Mouse (Mus musculus) mouse trophoblast stem cell (cell line): ENCODE results near the gene Prnd.

Source experiments
- in situ Hi-C, 2 experiments: fragments of 300-500 bp; cut with MseI, MboI; formaldehyde crosslinking; loops; 2 replicates in 1 of 2; 3 replicates in 1 of 2; pipeline ENCODE4 v1.15.1; 2025

Gene Prnd

DNA sequence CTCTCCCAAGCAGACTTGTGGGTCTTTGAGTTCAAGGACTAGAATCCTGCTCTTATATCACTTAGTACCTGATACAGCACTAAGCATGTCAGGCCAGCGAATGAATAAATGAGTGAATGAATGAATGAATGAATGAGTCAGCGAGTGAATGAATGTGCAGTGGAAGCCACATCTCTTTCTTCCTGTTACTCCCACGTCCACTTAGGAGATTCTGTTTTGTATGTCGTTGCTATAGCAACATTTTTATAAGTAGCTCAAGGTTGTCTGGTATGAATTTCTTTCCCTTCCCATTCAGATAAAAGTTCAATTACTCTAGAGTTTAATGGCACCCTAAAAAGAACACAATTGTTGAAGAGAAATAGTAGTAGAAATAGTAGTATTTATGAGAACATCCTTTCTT, 20.4 kb downstream of the Prnd start:
- in situ Hi-C loops: no loop called here

DNA sequence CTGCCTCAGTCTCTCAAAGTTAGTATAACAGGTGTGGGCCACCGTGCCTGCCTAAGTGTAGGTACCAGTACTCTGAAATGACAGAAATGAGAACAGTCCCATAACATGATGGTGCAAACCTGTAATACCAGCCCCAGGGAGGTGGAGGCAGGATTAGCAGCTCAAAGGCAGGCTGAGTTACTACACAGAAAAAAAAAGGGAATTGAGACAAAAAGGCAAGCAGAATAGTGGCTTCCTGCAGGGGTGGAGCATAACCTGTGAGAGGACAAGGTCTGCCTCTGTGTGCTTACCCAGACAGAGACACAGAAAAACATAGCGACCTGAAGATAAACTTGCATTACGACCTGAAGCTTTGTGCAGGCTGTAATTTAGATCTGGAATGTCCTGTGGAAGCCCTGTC, 26.0 kb downstream of the Prnd start:
- in situ Hi-C loops: loop anchor here in 1 of 2 experiments (25.0 kb wide), 1 partner anchor 261 kb away; the partner anchor contains the start of gene Tmem230

DNA sequence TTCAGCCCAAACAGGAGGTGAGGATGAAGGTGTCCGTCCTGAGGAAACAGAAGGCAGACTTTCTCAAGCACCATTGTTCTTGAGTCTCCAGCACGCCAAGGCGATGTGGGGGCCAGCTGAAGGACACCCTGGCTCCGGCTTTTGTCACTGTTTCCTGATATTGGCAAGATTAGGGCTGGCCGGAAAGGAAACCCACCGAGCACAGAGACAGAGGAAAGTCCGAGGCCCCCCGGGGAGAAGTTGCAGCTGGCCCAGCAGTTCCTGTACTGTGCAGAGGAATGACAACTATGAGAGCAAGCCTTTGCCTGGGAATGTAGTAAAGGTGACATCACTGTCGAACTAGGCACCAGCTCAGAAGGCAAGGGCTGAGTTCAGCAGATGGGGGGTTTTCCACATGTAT, 30.2 kb downstream of the Prnd start:
- in situ Hi-C loops: loop anchor here (10.0 to 25.0 kb wide), 3 partner anchors 134 to 256 kb away; partner anchors contain the start of gene Tmem230 (in 1 of the 2)

DNA sequence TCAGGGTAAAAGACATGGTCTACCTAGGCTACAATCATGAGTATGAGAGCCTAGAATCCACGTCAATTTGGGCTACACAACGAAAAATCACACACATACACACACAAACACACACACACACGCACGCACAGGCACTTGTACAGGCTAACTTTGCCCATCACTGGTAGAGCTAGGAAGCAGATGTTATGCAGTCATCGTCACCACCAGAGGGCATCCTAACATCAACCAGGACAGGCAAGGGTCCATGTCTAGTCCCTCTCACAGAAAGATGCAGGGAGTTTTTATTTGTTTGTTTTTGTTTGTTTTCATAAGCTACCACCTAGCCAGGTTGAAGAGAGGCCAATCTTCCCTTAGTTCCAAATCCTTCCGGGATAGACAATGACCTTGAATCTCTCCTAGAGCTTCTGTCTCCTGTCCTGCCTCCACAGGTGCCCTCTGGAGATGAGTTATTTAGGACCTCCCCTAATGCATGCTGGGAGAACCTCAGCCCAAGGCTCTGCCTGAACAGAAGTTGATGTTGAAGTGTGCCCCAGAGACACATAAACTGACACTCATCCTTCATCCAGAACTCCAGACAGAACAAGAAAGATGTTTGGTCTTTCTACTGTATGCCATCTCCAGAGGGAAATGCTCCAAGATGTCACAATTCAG, 32.0 kb downstream of the Prnd start:
- in situ Hi-C loops: loop anchor here (10.0 to 25.0 kb wide), 3 partner anchors 132 to 255 kb away; partner anchors contain the start of gene Tmem230 (in 1 of the 2)

DNA sequence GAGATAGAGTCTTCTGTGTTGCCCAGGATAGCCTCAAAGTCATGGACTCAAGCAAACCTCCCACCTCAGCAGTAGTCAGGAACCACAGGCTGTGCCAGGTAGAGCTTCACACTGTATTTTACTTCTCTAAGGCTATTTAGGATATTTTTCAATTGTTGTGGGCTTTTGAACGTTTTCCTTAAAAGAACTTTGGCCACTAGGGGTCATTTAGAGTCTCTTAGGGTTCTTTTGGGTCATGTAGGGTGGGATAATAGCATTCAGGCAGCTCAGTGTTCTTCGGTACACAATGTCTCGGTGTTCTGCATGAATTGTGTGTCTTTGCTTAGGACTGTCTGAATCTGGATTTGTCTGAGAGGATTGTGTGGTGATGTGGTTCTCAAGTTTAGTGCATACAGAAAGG, 37.3 kb downstream of the Prnd start:
- in situ Hi-C loops: loop anchor here (10.0 to 25.0 kb wide), 3 partner anchors 127 to 249 kb away; partner anchors contain the start of gene Tmem230 (in 1 of the 2)

DNA sequence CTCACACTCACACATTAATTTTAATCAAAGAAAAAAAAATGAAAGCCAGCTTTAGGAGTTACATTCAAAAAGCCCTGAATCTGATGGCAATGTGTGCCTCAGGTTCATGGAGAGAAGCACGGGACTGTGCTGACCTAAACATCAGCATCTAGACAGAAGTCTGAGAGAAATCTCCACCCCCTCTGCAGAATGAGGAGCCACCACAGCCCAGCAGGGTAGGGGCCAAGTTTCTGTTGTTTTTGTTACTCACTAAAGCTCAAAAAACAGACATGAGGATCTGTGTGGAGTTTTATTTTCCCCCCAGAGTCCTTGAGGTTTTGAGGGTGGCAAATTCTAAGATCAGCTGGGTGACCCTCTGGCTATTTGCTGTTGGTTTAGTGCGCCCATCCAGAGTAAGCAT, 37.9 kb downstream of the Prnd start:
- in situ Hi-C loops: loop anchor here (10.0 to 25.0 kb wide), 3 partner anchors 126 to 249 kb away; partner anchors contain the start of gene Tmem230 (in 1 of the 2)

DNA sequence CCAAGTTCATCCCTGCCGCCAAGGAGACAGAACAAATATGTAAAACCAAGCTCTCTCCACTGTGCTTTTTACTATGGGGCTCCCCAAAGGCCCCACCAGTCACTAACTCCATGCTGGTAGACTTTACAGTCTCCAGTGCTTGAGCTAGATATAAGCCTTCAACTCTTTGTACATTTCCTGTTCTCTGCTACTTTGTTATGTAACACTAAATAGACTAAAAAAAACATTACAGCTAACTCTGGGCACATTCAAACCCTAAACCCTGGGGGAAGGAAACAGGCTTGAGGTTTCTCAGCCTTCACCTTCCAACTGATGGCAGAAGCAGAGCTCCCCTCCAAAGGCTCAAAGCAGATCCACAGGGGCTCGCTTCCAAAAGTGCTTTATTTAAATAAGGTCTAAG, 41.8 kb downstream of the Prnd start:
- in situ Hi-C loops: loop anchor here in 1 of 2 experiments (25.0 kb wide), 1 partner anchor 245 kb away; the partner anchor contains the start of gene Tmem230

DNA sequence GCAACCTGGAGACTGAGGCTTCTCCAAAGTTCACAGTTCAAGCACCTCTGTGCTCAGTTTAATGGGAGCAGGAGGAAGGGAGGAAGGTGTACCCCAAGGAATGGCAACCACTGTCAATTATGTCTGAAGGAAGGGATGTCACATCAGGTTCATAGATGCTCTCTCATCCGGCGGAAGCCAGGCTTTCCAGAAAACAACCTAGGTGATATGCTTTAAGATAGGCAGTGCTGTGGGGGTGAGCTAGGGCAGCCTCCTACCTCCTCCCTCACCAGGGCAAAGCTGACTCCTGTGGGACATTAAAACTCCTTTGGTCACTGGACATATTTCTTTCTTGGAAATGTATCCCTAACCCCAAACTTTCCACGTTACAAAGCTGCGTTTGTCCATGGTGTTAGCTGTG, 42.5 kb downstream of the Prnd start:
- in situ Hi-C loops: loop anchor here in 1 of 2 experiments (25.0 kb wide), 1 partner anchor 244 kb away; the partner anchor contains the start of gene Tmem230

DNA sequence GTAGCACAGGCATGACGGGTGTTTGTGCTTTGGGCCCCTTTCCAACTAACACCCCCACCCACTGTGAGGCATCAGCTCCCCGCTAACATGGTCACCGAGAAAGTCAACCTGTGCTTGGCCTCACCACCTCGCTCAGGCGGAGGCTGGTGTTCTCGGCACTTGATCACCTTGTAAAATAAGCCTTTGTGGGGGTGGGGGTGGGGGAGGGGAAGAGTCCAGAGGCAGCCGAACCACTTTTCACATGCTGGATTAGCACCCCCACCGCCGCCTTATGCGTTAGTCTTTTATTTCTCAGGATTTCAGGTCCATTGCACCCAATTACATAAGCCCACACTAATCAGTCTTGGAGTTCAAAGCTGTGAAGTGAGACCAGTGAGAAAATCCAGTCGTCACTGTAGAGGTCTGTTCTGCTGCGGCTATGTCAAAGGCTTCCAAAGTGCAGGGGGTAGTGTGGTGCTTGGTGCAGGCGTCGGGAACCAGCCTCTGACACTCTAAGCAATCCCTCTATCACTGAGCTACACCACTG, 43.0 kb downstream of the Prnd start:
- in situ Hi-C loops: loop anchor here in 1 of 2 experiments (25.0 kb wide), 1 partner anchor 244 kb away; the partner anchor contains the start of gene Tmem230

DNA sequence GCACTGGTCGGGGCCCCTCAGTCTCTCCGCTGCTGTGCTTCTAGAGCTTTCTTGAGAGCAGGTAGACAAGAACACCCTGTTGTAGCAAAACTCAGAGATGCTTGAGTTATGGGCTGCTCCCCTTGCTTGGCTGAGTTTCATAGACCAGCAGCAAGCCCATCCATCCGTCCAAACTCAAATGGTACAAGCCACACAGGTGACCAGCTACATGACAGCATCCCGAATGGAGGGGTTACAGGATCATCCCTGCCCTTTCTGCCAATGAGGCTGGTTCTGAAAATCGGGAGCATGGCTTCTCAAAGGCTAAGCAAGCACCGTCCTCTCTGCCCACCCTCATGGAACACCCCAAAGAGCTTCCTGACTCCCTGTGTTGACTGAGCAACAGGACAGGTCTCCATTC, 44.3 kb downstream of the Prnd start:
- in situ Hi-C loops: loop anchor here in 1 of 2 experiments (25.0 kb wide), 1 partner anchor 242 kb away; the partner anchor contains the start of gene Tmem230

DNA sequence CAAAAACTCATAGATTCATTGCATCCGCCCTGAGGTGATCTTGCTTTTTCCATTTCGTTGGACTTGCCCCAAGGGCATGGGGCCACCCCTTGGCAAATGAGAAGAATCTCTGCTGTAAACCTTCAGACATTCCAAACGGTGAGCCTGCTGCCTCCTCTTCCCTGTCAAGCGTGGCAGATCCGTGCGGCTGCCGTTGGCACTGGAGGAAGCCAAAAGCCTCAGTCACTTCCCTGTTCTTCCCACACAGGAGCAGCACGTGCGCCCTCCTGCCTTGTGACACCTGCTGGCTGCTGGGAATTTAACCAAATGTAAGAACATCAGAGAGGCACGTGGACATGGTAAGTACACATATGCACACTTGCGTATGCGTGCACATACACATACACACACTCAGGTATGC, 45.1 kb downstream of the Prnd start:
- in situ Hi-C loops: loop anchor here in 1 of 2 experiments (25.0 kb wide), 1 partner anchor 242 kb away; the partner anchor contains the start of gene Tmem230

DNA sequence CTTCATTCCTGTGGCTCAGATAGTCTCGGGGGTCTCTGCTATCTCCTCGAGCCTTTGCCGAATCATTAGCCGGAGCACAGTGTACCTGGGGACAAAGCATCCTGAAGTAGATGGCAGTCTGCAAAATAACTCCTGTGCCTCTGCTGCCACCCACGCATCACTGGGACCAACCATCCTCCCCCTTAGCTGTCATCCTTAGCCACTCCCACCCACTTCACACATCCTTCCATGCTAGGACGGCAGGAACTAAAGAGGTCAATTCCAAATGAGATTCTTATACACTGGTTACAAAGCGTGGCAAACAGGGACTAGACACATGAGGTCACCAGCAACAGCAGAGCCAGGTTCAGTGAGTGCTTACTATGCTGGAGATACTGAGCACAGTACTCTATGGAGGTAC, 45.7 kb downstream of the Prnd start:
- in situ Hi-C loops: loop anchor here in 1 of 2 experiments (25.0 kb wide), 1 partner anchor 241 kb away; the partner anchor contains the start of gene Tmem230

DNA sequence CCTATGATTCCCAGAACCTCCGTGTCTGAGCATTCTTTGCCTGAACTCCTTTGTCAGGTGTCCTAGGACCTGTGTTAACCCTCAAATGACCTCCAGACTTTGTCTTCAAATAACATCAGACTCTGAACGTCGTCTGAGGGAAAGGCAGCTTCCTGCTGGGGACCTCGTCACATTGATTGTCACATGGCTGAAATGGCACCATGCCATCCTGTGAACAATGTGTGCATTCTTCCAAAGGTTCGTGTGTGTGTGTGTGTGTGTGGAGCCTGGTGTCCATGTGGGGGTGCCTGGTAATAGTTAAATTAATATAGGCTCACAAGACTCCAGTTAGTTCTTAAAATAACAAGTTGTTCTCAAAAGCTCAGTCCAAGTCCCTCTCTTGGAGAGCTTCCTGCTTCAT, 46.7 kb downstream of the Prnd start:
- in situ Hi-C loops: loop anchor here in 1 of 2 experiments (25.0 kb wide), 1 partner anchor 240 kb away; the partner anchor contains the start of gene Tmem230

DNA sequence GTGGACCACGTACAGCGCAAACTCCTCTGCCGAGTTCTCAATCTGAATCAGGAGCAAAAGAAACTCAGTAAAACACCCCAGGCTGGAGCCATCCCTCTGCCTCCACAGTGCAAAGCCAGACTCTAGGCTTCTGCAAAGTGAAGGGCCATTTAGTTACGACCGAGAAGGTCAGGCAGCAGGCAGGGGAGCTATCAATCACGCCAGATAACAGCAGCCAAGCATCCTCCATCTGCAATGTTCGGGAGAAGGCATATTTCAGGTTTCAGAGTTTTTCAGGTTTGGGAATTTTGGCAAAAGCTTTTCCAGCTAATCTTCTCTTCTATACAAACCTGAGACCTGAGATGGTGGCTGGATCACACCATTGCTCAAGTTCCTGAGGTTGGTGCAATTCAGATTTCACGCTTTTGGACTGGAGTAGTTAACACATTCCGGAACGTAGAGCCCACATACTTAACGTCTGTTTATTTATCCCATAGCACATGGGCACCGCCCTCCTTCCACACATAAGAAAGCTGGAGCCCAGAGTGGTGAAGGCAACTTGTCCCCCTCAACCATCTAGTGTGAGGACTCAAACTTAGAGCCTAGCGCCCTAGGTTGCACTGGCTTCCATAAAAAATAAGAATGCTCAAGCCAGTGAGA, 51.2 kb downstream of the Prnd start:
- in situ Hi-C loops: no loop called here

DNA sequence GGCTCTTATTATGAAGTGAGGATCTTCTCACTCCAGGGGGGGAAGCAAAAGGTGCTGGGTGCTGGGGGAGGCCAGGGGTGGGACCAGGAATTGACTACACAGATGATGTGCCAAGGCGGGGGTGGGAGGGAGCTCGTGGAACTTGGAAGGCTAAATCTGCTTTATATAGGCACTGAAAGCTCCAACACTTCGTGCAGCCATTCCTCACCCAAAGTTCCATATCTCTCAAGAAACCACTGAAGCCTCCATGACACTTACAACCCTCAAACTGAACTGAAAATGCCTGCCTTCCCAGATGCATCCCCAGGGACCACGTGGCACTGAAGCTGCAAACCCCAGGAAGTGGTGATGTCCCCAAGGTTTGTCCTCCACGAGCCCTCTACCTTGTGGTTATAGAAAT, 53.3 kb downstream of the Prnd start:
- in situ Hi-C loops: no loop called here

DNA sequence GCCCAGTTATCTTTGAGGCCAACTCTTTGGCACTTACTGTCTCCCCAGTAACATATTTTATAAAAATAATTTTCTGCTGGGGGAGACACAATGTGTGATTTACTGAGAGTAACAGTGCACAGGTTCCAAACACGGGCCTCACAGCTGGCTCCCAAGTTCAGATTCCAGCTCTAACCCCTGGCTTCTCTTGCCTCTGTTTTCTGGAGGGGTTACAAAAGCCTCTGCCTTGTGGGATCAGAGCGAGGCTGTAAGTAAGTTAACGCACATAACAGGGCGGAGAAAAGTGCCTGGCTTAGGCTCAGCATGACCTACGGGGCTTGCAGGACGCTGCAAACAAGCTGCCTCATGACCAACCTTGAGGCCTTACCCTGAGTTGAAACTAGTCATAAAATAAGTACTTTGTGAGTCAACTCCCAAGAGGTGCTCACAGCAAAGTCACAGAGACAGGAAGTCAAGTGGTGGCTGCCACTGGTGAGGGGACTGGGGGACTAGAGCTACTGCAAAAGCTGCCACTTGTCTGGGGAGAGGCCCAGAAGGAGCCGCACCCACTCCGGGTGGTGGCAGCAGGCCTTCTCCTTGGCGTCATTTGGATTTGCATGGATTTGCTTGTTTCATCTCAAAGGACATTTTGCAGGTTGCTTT, 54.0 kb downstream of the Prnd start:
- in situ Hi-C loops: no loop called here

DNA sequence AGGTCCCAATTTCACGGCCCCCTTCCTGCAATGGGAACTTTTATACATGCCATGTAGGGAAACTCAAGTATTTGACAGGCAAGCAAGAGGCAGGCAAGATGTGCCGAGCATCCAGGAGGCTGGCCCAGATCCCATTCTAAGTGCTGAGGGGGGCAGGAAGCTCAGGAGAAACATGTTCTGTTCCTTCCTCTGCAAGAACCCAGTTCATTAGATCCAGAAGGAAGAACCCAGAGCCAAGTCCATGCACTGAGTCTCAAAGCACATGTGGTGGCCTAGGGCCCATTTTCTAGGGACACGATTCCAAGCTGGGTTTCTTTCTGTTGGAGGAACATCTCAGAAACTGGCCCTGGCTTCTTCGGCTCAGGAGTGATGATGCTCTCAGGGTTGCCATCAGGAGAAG, 54.8 kb downstream of the Prnd start:
- in situ Hi-C loops: no loop called here
